Mouse (Mus musculus) hindbrain, embryonic 13.5 days (tissue): ENCODE measurements around the gene Helz. TPM values are rescaled to one million over a fixed set of nuclear protein-coding genes. Genes with fewer than 3 reads are reported as not detected.

Experiments
- ATAC-seq: fragments of 200-750 bp; cut with Nextera tagmentation; 2 replicates; pipeline ENCODE4 v1.8.0; 2017; ENCODE audit warnings: moderate TSS enrichment; ENCODE audit not compliant: low FRiP score
- H3K27ac ChIP-seq: fragments of 300-500 bp; sonication (generic); 2 replicates; pipeline ENCODE4 v1.5.1; 2015; ENCODE audit warnings: inconsistent platforms, mild to moderate bottlenecking, moderate library complexity
- H3K27me3 ChIP-seq: fragments of 300-500 bp; sonication (generic); 2 replicates; pipeline ENCODE4 v1.6.1; 2015; ENCODE audit warnings: mild to moderate bottlenecking, inconsistent platforms
- H3K36me3 ChIP-seq: fragments of 300-500 bp; sonication (generic); 2 replicates; pipeline ENCODE4 v1.6.1; 2015; ENCODE audit warnings: mild to moderate bottlenecking, inconsistent platforms
- H3K4me1 ChIP-seq: fragments of 300-500 bp; sonication (generic); replicated peaks from 2 replicates; pipeline ENCODE4 v1.6.1; 2015; ENCODE audit warnings: inconsistent platforms
- H3K4me2 ChIP-seq: fragments of 300-500 bp; sonication (generic); 2 replicates; pipeline ENCODE4 v1.6.1; 2015; ENCODE audit warnings: inconsistent platforms, mild to moderate bottlenecking, moderate library complexity
- H3K4me3 ChIP-seq: fragments of 300-500 bp; sonication (generic); 2 replicates; pipeline ENCODE4 v1.5.1; 2015; ENCODE audit warnings: mild to moderate bottlenecking, inconsistent platforms
- H3K9ac ChIP-seq: fragments of 300-500 bp; sonication (generic); 2 replicates; pipeline ENCODE4 v1.6.1; 2015; ENCODE audit warnings: mild to moderate bottlenecking, inconsistent platforms
- H3K9me3 ChIP-seq: fragments of 300-500 bp; sonication (generic); 2 replicates; pipeline ENCODE4 v1.6.1; 2016; ENCODE audit warnings: inconsistent platforms
- WGBS: fragments of 180-500 bp; shearing (Covaris S2); methylation state at CpG from one replicate; pipeline ENCODE4 v1.1.7; 2015; 5-methylcytosine and 5-hydroxymethylcytosine counted together
- polyA plus RNA-seq: library from polyadenylated mRNA; unstranded; fragments of >200 nt; fragmentation: Nextera tagmentation; extraction: Ambion mirVana; gene quantifications from 2 replicates; pipeline ENCODE4 v1.2.1, GENCODE M21; 2015

Gene Helz
- polyA plus RNA-seq, 1 experiment from 2014 or later, result 17.7 TPM

DNA sequence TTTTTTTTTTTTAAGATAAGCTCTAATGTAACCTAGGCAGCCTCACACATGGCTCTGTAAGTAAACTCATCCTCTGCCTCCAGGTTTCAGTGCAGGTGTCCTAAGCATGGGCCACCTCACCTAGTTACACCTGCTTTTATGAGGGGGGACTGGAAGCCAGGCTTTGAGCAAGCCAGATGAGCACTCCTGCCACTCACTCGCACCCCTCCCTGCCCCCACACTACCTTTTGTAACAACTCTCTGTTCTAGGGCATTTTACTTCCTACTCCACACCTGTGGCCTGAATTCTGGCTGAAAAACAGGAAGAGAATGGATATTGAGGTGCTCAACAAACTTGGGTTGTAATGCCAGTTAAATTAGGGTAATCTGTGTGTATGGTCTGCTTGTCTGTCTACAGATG, 22.8 kb upstream of the Helz start:
- Histone ChIP-seq H3K9ac (no peak overlapping the region), H3K27ac (no peak overlapping the region), H3K9me3 (no peaks in the 10 kb centered on the region), H3K27me3 (no peaks in the 10 kb centered on the region), H3K4me3 (no peak overlapping the region), H3K4me2 (no peak overlapping the region), H3K36me3 (no peaks in the 10 kb centered on the region), H3K4me1 (no peaks in the 10 kb centered on the region)
- ATAC-seq, result no peak
- WGBS, result 86% methylated on average over 1 of the region's 1 CpGs

DNA sequence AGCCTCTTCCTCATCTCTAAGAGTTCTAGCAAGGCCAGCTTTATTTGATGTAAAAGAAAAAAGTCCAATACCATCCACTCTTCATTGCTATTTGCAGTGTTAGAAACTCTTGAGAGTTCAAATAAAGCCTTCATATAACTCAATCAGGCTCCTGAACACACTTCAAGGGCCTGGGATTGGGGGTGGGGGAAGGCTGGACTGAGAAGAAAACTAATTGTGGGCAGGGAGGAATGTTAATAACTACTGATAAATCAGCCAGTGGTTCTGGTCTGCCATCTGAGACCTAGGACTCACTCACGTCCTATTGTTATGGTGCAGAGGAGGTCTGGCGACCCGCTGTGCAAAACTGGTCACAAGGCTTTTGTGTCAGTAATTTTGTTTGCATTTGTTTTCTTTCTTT, 20.1 kb upstream of the Helz start:
- no peaks in the 10 kb centered on the region for H3K4me1 ChIP-seq
- H3K36me3 ChIP-seq, result no peaks in the 10 kb centered on the region

DNA sequence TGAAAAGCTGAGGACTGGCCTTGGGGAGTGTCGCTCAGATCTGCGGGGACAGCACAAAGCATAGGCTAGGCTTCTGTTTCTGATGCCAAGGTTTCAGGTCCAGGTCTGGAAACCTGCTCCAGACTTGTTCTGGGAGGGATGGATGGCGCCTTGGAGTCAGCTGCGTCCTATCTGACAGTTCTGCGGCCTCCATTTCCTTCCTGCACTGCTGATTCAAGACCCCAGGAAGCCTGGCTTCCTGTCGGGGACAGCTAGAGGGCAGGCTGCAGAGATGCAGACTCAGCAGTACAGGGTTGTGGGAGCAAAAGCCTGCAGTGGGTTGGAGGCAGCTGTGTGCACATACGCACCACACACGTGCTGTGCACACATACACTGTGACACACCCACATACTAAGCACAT, 18.4 kb upstream of the Helz start:
- no peaks in the 10 kb centered on the region for H3K4me1 ChIP-seq

More for the DNA sequence above, 20.1 kb upstream of the Helz start:
- Histone ChIP-seq H3K27ac (no peak overlapping the region), H3K9ac (no peak overlapping the region), H3K4me3 (no peak overlapping the region), H3K27me3 (no peaks in the 10 kb centered on the region), H3K4me2 (no peak overlapping the region), H3K9me3 (no peaks in the 10 kb centered on the region)
- ATAC-seq, result no peak
- WGBS, result 15% methylated on average over 3 of the region's 3 CpGs

DNA sequence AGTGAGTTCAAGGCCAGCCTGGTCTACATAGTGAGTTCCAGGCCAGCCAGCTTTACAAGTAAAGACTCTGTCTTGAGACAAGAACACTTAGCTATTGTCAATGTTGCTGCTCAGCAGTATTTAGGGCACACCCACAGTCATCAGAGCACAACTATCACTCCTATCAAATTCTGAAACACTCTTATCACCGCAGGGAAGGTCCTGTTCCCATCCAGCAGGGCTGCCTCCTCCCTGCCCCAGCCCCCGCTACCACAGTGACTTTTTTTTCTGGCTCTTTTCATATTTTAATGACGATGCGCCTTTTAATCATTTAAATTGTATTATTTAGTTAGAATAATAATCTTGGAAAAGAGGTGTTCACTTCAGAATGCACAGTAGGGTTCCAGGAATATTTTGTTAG, 16.3 kb upstream of the Helz start:
- Histone ChIP-seq H3K9me3 (no peaks in the 10 kb centered on the region), H3K9ac (no peak overlapping the region), H3K4me3 (no peak overlapping the region), H3K4me1 (no peaks in the 10 kb centered on the region), H3K4me2 (no peak overlapping the region), H3K27ac (no peak overlapping the region), H3K27me3 (no peaks in the 10 kb centered on the region), H3K36me3 (no peaks in the 10 kb centered on the region)
- 67% methylated on average over 4 of the region's 4 CpGs for WGBS
- ATAC-seq, result no peak

More for the DNA sequence above, 18.4 kb upstream of the Helz start:
- 0 out of 2 replicates have a peak overlapping the region, but pooled peaks have one; percentile 30 for H3K27ac ChIP-seq
- no peak overlapping the region for H3K4me2 ChIP-seq
- H3K4me3 ChIP-seq, result no peak overlapping the region
- ATAC-seq, result no peak
- H3K36me3 ChIP-seq, result no peaks in the 10 kb centered on the region
- 40% methylated on average over 8 of the region's 8 CpGs for WGBS
- H3K27me3 ChIP-seq, result no peaks in the 10 kb centered on the region
- no peak overlapping the region for H3K9ac ChIP-seq
- no peaks in the 10 kb centered on the region for H3K9me3 ChIP-seq

DNA sequence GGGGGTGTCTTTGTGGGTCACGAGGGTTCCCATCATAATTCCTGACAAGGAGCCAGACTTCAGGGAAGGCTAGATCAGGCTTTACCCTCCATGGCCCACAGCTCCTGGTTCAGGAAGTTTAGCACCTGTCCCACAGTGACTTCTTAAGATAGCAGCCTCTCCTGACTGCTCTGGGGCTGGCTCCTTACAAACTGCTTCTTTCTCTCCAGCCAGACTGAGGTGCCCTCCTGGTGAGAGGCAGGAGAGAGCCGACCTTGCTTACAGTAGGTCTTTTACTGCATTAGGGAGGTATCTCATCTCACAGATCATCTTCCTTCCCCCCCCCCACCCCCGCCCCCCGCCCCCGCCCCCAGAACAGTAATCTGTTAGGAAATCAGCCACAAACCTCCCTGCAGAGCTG, 15.5 kb upstream of the Helz start:
- 37% methylated on average over 5 of the region's 5 CpGs for WGBS
- Histone ChIP-seq H3K4me2 (no peak overlapping the region), H3K27ac (no peak overlapping the region), H3K4me1 (no peaks in the 10 kb centered on the region), H3K9ac (no peak overlapping the region), H3K36me3 (no peaks in the 10 kb centered on the region), H3K4me3 (no peak overlapping the region), H3K27me3 (no peaks in the 10 kb centered on the region), H3K9me3 (no peaks in the 10 kb centered on the region)
- ATAC-seq, result no peak

DNA sequence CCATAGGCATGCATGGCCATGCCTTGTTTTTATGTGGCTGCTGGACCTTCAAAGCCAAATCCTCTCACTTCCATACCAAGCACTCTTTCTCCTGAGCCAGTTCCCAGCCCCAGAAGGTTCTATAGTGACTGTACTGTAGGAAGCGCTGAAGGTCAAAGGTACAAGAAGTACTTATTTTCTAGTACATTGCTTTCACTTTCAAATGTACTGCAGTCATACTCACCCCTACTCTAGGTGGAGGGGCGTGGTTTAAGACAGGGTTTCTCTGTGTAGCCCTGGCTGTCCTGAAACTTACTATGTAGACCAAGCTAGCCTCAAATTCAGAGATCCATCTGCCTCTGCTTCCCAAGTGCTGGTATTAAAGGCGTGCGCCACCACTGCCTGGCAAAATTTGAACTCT, 8.7 kb upstream of the Helz start:
- H3K36me3 ChIP-seq, result no peaks in the 10 kb centered on the region
- no peak overlapping the region for H3K4me2 ChIP-seq
- H3K9me3 ChIP-seq, result no peaks in the 10 kb centered on the region
- H3K27me3 ChIP-seq, result no peaks in the 10 kb centered on the region
- H3K4me1 ChIP-seq, result no peaks in the 10 kb centered on the region
- 88% methylated on average over 4 of the region's 4 CpGs for WGBS
- H3K27ac ChIP-seq, result no peak overlapping the region
- H3K4me3 ChIP-seq, result no peak overlapping the region
- H3K9ac ChIP-seq, result no peak overlapping the region
- no peak for ATAC-seq

DNA sequence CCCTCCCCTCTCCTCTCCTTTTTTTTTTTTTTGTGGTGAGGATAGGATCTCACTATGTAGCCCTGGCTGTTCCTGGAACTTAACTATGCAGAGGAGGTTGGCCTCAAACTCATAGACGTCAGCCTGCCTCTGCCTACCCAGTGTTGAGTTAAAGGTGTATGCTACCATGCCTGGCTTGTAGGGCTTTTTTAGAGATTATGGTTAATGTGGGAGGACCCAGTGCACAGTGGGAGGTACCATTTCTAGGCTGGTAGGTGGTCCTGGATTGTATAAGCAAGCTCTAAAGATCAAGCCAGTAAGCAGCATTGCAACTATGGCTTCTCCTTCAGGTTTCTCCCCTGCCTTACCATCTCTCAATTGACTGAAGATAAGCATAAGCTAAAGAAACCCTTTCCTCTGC, 7.4 kb upstream of the Helz start:
- Histone ChIP-seq H3K9ac (no peak overlapping the region), H3K27me3 (0 out of 2 replicates have a peak, but pooled peaks cover 1% of the 10 kb centered on the region), H3K9me3 (no peaks in the 10 kb centered on the region), H3K4me3 (no peak overlapping the region), H3K4me2 (no peak overlapping the region), H3K4me1 (no peaks in the 10 kb centered on the region), H3K36me3 (no peaks in the 10 kb centered on the region), H3K27ac (no peak overlapping the region)
- no peak for ATAC-seq
- 89% methylated on average over 1 of the region's 1 CpGs for WGBS

DNA sequence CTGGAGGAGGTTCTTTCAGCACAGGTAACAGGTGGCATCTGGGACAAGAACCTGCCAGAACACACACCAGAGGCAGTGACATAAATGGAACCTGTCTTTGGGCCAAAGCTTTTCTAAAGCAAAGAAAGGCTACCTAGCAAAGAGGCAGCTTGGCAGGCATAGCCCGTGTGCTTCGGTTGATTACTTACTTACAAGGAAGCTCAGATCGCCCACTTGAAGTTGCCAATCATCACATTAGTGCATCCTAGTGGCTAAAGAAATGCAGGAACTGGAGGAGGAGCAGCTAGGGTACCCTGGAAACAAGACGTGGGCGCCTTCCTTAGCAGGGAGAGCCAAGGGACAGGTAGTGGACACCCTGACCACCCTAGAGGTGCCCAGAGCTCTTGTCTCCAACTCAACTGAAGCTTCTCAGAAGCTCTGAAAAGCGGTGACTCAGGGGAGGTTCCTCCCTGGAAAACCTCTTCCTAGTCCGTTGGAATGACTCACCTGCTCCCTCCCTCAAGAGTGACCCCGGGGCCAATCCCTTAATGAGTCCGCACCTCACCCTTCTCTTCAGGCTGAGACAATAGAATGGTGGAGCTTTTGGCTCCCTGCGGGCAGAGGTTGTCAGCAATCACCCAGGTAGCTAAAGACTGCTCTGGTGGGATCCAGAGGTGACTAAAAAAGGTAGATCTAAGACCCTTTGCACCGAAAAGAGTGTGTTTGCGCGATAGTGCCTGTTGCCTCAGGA, 1.8 kb upstream of the Helz start:
- no peak overlapping the region for H3K27ac ChIP-seq
- peaks cover 21% of the 10 kb centered on the region for H3K4me1 ChIP-seq
- WGBS, result 27% methylated on average over 13 of the region's 13 CpGs
- no peak for ATAC-seq
- H3K4me3 ChIP-seq, result peak overlapping the region; percentile 98
- H3K9ac ChIP-seq, result no peak overlapping the region
- peaks cover 4% of the 10 kb centered on the region; the same call in 1 of the 2 replicates for H3K27me3 ChIP-seq
- no peaks in the 10 kb centered on the region for H3K9me3 ChIP-seq
- H3K4me2 ChIP-seq, result peak overlapping the region; percentile 100
- H3K36me3 ChIP-seq, result peaks cover 7% of the 10 kb centered on the region

DNA sequence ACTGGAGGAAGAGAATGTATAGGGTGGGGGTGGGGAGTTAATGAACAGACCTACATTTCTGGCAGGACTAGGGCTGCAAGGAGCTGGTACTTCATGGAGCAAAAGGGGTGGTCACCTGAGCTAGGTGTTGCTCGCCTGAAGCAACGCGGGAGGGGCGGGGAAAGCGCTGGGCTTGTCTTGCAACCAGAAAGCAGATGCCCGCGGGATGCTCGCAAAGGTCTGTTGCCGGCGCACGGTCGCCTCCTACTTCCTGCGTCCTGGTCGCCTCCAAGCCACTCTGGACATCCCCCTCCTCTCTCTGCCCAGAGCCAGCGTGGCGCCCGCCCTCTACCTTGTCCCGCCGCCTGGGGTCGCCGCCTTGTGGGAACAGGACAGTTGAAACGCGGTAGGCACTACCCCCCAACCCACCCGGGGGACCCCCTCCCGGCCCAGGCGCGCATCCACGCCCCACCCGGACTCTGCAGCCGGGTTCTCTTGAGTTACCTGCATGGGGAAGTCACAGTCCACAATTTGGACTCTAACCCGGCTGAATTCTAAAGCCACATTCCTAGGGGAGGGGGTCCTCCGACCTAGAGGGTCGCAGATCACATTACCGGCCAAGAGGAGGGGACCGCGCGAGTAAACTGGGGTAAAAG, 946 bp upstream of the Helz start:
- Histone ChIP-seq H3K4me3 (peak overlapping the region; percentile 98), H3K36me3 (peaks cover 14% of the 10 kb centered on the region), H3K27ac (0 out of 2 replicates have a peak overlapping the region, but pooled peaks have one; percentile 84), H3K9me3 (no peaks in the 10 kb centered on the region), H3K27me3 (peaks cover 4% of the 10 kb centered on the region; the same call in 1 of the 2 replicates), H3K4me1 (peaks cover 21% of the 10 kb centered on the region), H3K4me2 (peak overlapping the region; percentile 100), H3K9ac (peak overlapping the region; percentile 96)
- WGBS, result under 1% methylated on average over 37 of the region's 37 CpGs
- peak; percentile 57 for ATAC-seq

DNA sequence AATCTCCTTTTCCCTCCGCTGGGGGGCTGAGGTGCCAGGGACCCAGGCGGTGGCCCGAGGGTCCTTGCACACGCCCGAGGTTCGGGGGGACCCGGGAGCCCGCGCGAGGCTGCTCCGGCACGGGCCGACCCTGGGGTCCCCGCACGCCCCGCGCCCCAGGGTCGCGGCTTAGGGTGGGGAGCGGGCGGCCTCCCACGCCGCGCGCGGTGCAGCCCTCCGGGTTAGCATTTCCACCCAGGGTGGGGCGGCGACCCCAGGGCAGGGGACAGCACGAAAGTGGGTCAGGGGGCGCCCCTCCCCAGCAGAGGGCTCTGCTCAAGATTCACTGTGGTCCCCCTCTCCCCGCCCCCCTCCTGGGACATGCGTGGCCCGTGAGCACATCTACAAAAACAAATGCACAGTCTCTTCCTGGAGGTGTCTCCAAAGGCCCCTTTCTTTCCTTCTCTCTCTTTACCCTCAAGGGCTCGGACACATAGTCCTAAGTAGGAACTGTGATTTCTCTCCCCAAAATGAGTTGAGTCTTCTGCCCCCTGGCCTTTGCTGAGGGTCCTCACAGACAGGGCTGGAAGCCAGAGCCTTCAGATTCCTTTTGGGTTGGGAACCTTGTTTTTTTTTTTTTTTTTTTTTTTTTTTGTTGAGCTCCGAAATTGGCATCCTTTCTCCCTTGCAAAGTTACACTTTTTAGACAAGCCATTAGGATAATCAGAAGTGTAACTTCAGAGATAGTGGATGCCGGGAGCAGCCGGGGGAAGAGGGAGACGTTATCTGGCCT, 660 bp downstream of the Helz start:
- peak overlapping the region; percentile 96 for H3K9ac ChIP-seq
- 9% methylated on average over 30 of the region's 39 CpGs for WGBS
- ATAC-seq, result peak; percentile 60
- peak overlapping the region; percentile 84 for H3K27ac ChIP-seq
- H3K9me3 ChIP-seq, result no peaks in the 10 kb centered on the region
- H3K4me3 ChIP-seq, result peak overlapping the region; percentile 98
- peaks cover 4% of the 10 kb centered on the region; the same call in 1 of the 2 replicates for H3K27me3 ChIP-seq
- H3K4me1 ChIP-seq, result peaks cover 21% of the 10 kb centered on the region
- peaks cover 24% of the 10 kb centered on the region for H3K36me3 ChIP-seq
- peak overlapping the region; percentile 100 for H3K4me2 ChIP-seq

DNA sequence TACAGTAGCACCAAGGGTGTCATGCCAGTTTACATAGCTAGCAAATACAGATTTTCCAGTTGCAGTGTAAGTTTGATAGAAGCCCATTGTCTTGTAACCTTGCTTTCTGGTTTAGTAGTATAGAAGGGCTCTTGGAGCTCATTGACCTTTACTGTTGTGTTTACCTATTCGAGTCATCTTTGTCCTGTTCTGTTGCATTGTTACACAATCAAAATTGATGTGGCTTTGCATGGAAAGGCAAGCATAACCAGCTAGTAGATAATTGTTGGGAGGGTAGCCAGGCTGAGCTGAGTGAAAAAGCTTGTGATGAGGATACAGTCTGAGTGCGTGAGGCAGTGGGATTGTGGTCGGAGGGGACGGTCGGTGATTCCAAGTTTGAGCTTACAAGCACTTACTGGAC, 12.1 kb downstream of the Helz start:
- H3K4me3 ChIP-seq, result no peak overlapping the region
- H3K4me2 ChIP-seq, result no peak overlapping the region
- ATAC-seq, result no peak
- peaks cover 50% of the 10 kb centered on the region for H3K36me3 ChIP-seq
- H3K27me3 ChIP-seq, result no peaks in the 10 kb centered on the region
- WGBS, result over 99% methylated on average over 5 of the region's 5 CpGs
- no peak overlapping the region for H3K9ac ChIP-seq
- H3K27ac ChIP-seq, result no peak overlapping the region
- H3K9me3 ChIP-seq, result no peaks in the 10 kb centered on the region
- H3K4me1 ChIP-seq, result no peaks in the 10 kb centered on the region

DNA sequence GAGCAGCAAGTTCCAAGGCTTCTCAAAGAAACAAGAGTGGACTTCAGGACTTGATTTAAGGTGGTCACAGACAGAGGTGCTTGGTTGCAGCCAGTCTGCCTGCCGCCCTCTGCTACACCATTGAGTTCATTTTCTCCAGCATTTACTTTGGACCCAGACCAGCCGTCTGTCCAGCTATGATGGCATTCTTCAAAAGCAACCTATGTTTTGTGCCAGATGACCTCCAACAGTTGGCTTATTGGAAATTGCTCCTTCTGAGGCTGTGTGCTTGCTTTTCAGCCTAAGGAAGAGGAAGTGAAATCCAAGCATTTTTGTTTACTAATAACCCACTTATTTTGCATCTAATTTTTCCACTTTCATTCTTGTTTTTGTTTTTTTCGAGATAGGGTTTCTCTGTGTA, 19.7 kb downstream of the Helz start:
- 92% methylated on average over 3 of the region's 3 CpGs for WGBS

More for the DNA sequence above, 19.7 kb downstream of the Helz start:
- no peak overlapping the region for H3K4me3 ChIP-seq
- no peak overlapping the region for H3K4me2 ChIP-seq
- H3K36me3 ChIP-seq, result peaks cover 15% of the 10 kb centered on the region
- no peak for ATAC-seq
- no peaks in the 10 kb centered on the region for H3K9me3 ChIP-seq
- no peak overlapping the region for H3K27ac ChIP-seq
- no peaks in the 10 kb centered on the region for H3K27me3 ChIP-seq
- H3K9ac ChIP-seq, result no peak overlapping the region
- H3K4me1 ChIP-seq, result no peaks in the 10 kb centered on the region
